Mouse (Mus musculus) lung, adult 18-20 months (tissue): ENCODE results near the gene Slx.
"Not testable (repeated sequence)": the region's sequence is repeated elsewhere in the genome, so short reads cannot be mapped to it uniquely, and the experiment has no call there.

Source experiments
- DNase-seq, 2 experiments: peaks; one replicate each; pipeline ENCODE4 v3.0.0; 2022; ENCODE audit warnings: mixed read lengths in 2 of 2

The Slx gene

GRCm38 (mm10) chrX:26545465-26545864 is at the start of gene Slx:
Gene Slx, minus strand, starts transcription at chrX:26545565.
- DNase-seq: not testable (repeated sequence)
